Mouse (Mus musculus) myocyte (in vitro differentiated cells): ENCODE results near the gene Gm45711.

ENCODE experiments used
- E2F4 ChIP-seq: IDR thresholded peaks from one replicate; pipeline ENCODE4 v1.6.1; 2011; ENCODE audit warnings: mild to moderate bottlenecking, control low read depth, moderate library complexity; ENCODE audit not compliant: insufficient read depth
- MYOG ChIP-seq, 3 experiments: IDR thresholded peaks; one replicate each; pipeline ENCODE4 v1.6.1; 2011; ENCODE audit warnings: control low read depth in 2 of 3, low read depth in 2 of 3, mild to moderate bottlenecking in 2 of 3; ENCODE audit not compliant: insufficient read length in 2 of 3, control insufficient read depth in 1 of 3, insufficient read depth in 1 of 3
- POLR2A ChIP-seq: IDR thresholded peaks from one replicate; pipeline ENCODE4 v1.6.1; 2011; ENCODE audit warnings: low read depth, mild to moderate bottlenecking, control low read depth, moderate library complexity; ENCODE audit not compliant: insufficient read length
- TCF3 ChIP-seq: IDR thresholded peaks from one replicate; pipeline ENCODE4 v1.6.1; 2011; ENCODE audit warnings: low read depth, control low read depth; ENCODE audit not compliant: insufficient read length

- no peak for TF ChIP-seq POLR2A
- TF ChIP-seq MYOG (IDR thresholded peaks at IDR 0.05; ENCODE audit: control insufficient read depth in 1 of 3, insufficient read depth in 1 of 3, insufficient read length in 2 of 3, low read depth in 2 of 3) = no peak
- no peak for TF ChIP-seq E2F4
- no peak for TF ChIP-seq TCF3
Observed at GRCm38 (mm10) chr8:104339229-104339982, 29.5 kb upstream of the Gm45711 start, which contains the start of gene Cmtm3.
